Mouse (Mus musculus): ENCODE results near the gene Ubl4a. TPM values are rescaled to one million over a fixed set of nuclear protein-coding genes. Genes with fewer than 3 reads are reported as not detected.

Gene Ubl4a
- 28.4 to 32.0 TPM (median 29.2 TPM) in 4 replicates for total RNA-seq (2023)

GRCm38 (mm10) chrX:74372888-74373549, at the start of gene Ubl4a, which contains the start of gene Slc10a3:
Ubl4a (minus strand) TSS chrX:74373218.
Slc10a3 (minus strand) TSS chrX:74373349.

GRCm38 (mm10) chrX:74392535-74393443, 19.8 kb upstream of the Ubl4a start, which contains the start of the genes Fam3a and Ikbkg:
Fam3a (minus strand) TSS chrX:74393272.
Ikbkg (plus strand) TSS chrX:74393290.

DNA sequence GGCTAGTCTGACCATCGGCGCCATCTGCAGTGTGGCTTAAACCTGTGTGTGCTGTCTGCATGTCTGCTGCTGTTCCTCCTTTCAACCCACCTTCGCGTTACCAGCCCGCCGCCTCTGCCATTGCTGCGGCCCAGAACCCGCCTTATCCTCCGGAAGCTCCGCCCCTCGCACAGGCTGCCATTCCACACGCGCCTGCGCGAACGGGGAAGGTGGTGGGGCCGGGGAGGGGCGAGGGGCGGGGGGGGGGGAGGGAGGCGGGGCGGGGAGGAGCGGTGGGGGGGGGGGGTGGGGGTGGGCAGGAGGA, 19.6 kb downstream of the Ubl4a start, which contains the start of gene Lage3:
Gene Lage3, minus strand, starts transcription at position 152 of the 304 bp plus-strand sequence.

DNA sequence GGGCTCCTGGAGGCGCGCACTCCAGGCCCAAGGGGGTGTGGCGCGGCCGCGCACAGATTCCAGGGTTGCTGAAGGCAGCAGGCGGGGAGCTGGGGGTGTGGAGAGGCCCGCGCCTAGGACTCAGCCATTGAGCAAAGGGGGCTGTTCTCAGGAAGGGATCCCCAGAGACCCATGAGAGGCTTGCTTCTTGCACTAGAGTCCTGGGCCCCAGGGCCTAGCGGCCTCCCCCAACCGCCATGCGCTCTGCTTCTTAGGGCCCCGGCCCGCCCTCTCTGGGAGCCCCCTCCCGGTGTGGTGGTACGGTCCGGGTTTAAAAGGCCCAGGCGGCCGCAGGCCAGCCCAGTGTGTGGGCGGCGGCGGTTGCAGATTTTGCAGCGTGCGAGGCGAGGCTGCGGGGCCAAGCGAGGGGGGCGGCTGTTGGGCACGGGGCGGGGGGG, 44.3 kb downstream of the Ubl4a start, which contains the start of gene Plxna3:
Gene Plxna3, plus strand, starts transcription at position 342 of the 437 bp plus-strand sequence.

Other genes with a start within 250 kb of the Ubl4a start
- gene Opn1mw, start 245.8 kb downstream of the Ubl4a start, total RNA-seq (2023), result not detected in 4 replicates
- 45.7 to 54.8 TPM (median 49.6 TPM) in 4 replicates for gene Mecp2, start 237.9 kb downstream of the Ubl4a start, total RNA-seq (2023)
- gene Tex28, start 205.4 kb downstream of the Ubl4a start, total RNA-seq (2023), result not detected in 4 replicates
- not detected in 4 replicates for gene Tktl1, start 196.0 kb downstream of the Ubl4a start, total RNA-seq (2023)
- gene Flna, start 123.4 kb downstream of the Ubl4a start, total RNA-seq (2023), result 466 to 487 TPM (median 482 TPM) in 4 replicates
- 99.6 to 104 TPM (median 101 TPM) in 4 replicates for gene Emd, start 118.5 kb downstream of the Ubl4a start, total RNA-seq (2023)
- 724 to 805 TPM (median 783 TPM) in 4 replicates for gene Rpl10, start 102.4 kb downstream of the Ubl4a start, total RNA-seq (2023)
- 105 to 117 TPM (median 111 TPM) in 4 replicates for gene Taz, start 91.3 kb downstream of the Ubl4a start, total RNA-seq (2023)
- gene Dnase1l1, start 90.9 kb downstream of the Ubl4a start, total RNA-seq (2023), result 12.4 to 17.5 TPM (median 14.7 TPM) in 4 replicates
- gene Atp6ap1, start 76.1 kb downstream of the Ubl4a start, total RNA-seq (2023), result 175 to 185 TPM (median 177 TPM) in 4 replicates
- gene Gdi1, start 68.2 kb downstream of the Ubl4a start, total RNA-seq (2023), result 279 to 321 TPM (median 292 TPM) in 4 replicates
- 114 to 127 TPM (median 121 TPM) in 4 replicates for gene Fam50a, start 60.2 kb downstream of the Ubl4a start, total RNA-seq (2023)
- gene Plxna3, start 44.2 kb downstream of the Ubl4a start, total RNA-seq (2023), result 11.2 to 16.7 TPM (median 13.9 TPM) in 4 replicates
- gene Lage3, start 19.6 kb downstream of the Ubl4a start, total RNA-seq (2023), result 24.2 to 28.3 TPM (median 26.3 TPM) in 4 replicates
- gene Slc10a3, start 131 bp upstream of the Ubl4a start, total RNA-seq (2023), result 19.4 to 23.8 TPM (median 20.6 TPM) in 4 replicates
- gene Fam3a, start 20.1 kb upstream of the Ubl4a start, total RNA-seq (2023), result 17.2 to 25.1 TPM (median 20.4 TPM) in 4 replicates
- gene Ikbkg, start 20.1 kb upstream of the Ubl4a start, total RNA-seq (2023), result 47.5 to 53.2 TPM (median 49.5 TPM) in 4 replicates
- 25.4 to 35.0 TPM (median 28.8 TPM) in 4 replicates for gene G6pdx, start 56.0 kb upstream of the Ubl4a start, total RNA-seq (2023)
- gene Gm6880, start 108.2 kb upstream of the Ubl4a start, total RNA-seq (2023), result not detected in 4 replicates
- gene Olfr1326-ps1, start 201.7 kb upstream of the Ubl4a start, total RNA-seq (2023), result not detected in 4 replicates
- gene Olfr1325, start 219.5 kb upstream of the Ubl4a start, total RNA-seq (2023), result not detected in 4 replicates